Mouse (Mus musculus) midbrain, embryonic 13.5 days (tissue): ENCODE measurements around the gene Ccdc150. TPM values are rescaled to one million over a fixed set of nuclear protein-coding genes. Genes with fewer than 3 reads are reported as not detected.
A peak's percentile ranks its signal among the peaks of the same experiment; 100 is the strongest.

Experiments used
- ATAC-seq: fragments of 200-750 bp; cut with Nextera tagmentation; 2 replicates; pipeline ENCODE4 v1.8.0; 2017; ENCODE audit warnings: mild to moderate bottlenecking, moderate TSS enrichment, moderate library complexity
- H3K27ac ChIP-seq: fragments of 300-500 bp; sonication (generic); 2 replicates; pipeline ENCODE4 v1.5.1; 2015; ENCODE audit warnings: inconsistent platforms, mild to moderate bottlenecking, moderate library complexity
- H3K27me3 ChIP-seq: fragments of 300-500 bp; sonication (generic); 2 replicates; pipeline ENCODE4 v1.6.1; 2015; ENCODE audit warnings: mild to moderate bottlenecking, inconsistent platforms
- H3K36me3 ChIP-seq: fragments of 300-500 bp; sonication (generic); 2 replicates; pipeline ENCODE4 v1.6.1; 2015; ENCODE audit warnings: mild to moderate bottlenecking, inconsistent platforms
- H3K4me1 ChIP-seq: fragments of 300-500 bp; sonication (generic); replicated peaks from 2 replicates; pipeline ENCODE4 v1.6.1; 2015; ENCODE audit warnings: inconsistent platforms
- H3K4me2 ChIP-seq: fragments of 300-500 bp; sonication (generic); replicated peaks from 2 replicates; pipeline ENCODE4 v1.6.1; 2015; ENCODE audit warnings: moderate library complexity, mild to moderate bottlenecking, inconsistent platforms
- H3K4me3 ChIP-seq: fragments of 300-500 bp; sonication (generic); replicated peaks from 2 replicates; pipeline ENCODE4 v1.5.1; 2015; ENCODE audit warnings: mild to moderate bottlenecking, inconsistent platforms
- H3K9ac ChIP-seq: fragments of 300-500 bp; sonication (generic); replicated peaks from 2 replicates; pipeline ENCODE4 v1.6.1; 2015; ENCODE audit warnings: mild to moderate bottlenecking, inconsistent platforms
- H3K9me3 ChIP-seq: fragments of 300-500 bp; sonication (generic); 2 replicates; pipeline ENCODE4 v1.6.1; 2016; ENCODE audit warnings: mild to moderate bottlenecking, inconsistent platforms
- WGBS: fragments of 180-500 bp; shearing (Covaris S2); methylation state at CpG from one replicate; pipeline ENCODE4 v1.1.7; 2015; 5-methylcytosine and 5-hydroxymethylcytosine counted together
- polyA plus RNA-seq: library from polyadenylated mRNA; unstranded; fragments of >200 nt; fragmentation: Nextera tagmentation; extraction: Ambion mirVana; gene quantifications from 2 replicates; pipeline ENCODE4 v1.2.1, GENCODE M21; 2015

The Ccdc150 gene
- polyA plus RNA-seq, 1 experiment from 2014 or later, result 0.43 TPM

- H3K4me2 ChIP-seq, result no peak overlapping the region
- no peak overlapping the region for H3K4me3 ChIP-seq
- no peaks in the 10 kb centered on the region for H3K36me3 ChIP-seq
- H3K4me1 ChIP-seq, result no peaks in the 10 kb centered on the region
- H3K9me3 ChIP-seq, result no peaks in the 10 kb centered on the region
- ATAC-seq, result no peak
- WGBS, result 82% methylated on average over 6 of the region's 6 CpGs
- no peak overlapping the region for H3K27ac ChIP-seq
- no peaks in the 10 kb centered on the region for H3K27me3 ChIP-seq
- H3K9ac ChIP-seq, result no peak overlapping the region
These were observed 106.1 kb downstream of the Ccdc150 start for GRCm38 (mm10) chr1:54356566-54356965.

- Histone ChIP-seq H3K4me1 (no peaks in the 10 kb centered on the region), H3K36me3 (0 out of 2 replicates have a peak, but pooled peaks cover 5% of the 10 kb centered on the region), H3K27ac (no peak overlapping the region), H3K9ac (no peak overlapping the region), H3K9me3 (no peaks in the 10 kb centered on the region), H3K27me3 (no peaks in the 10 kb centered on the region), H3K4me2 (no peak overlapping the region), H3K4me3 (no peak overlapping the region)
- ATAC-seq, result no peak
These were observed 127.1 kb downstream of the Ccdc150 start for GRCm38 (mm10) chr1:54377506-54378051.

- no peak overlapping the region for H3K27ac ChIP-seq
- no peak overlapping the region for H3K4me3 ChIP-seq
- no peak overlapping the region for H3K4me2 ChIP-seq
- no peaks in the 10 kb centered on the region for H3K4me1 ChIP-seq
- peak; percentile 80 for ATAC-seq
- no peaks in the 10 kb centered on the region for H3K9me3 ChIP-seq
- H3K27me3 ChIP-seq, result no peaks in the 10 kb centered on the region
- H3K36me3 ChIP-seq, result 0 out of 2 replicates have a peak, but pooled peaks cover 7% of the 10 kb centered on the region
- 88% methylated on average over 9 of the region's 9 CpGs for WGBS
- H3K9ac ChIP-seq, result no peak overlapping the region
These were observed 130.8 kb downstream of the Ccdc150 start for GRCm38 (mm10) chr1:54380978-54381914.

- H3K4me3 ChIP-seq, result no peak overlapping the region
- no peaks in the 10 kb centered on the region for H3K9me3 ChIP-seq
- 12% methylated on average over 1 of the region's 1 CpGs for WGBS
- no peak overlapping the region for H3K9ac ChIP-seq
- no peaks in the 10 kb centered on the region for H3K4me1 ChIP-seq
- H3K27me3 ChIP-seq, result no peaks in the 10 kb centered on the region
- H3K36me3 ChIP-seq, result 0 out of 2 replicates have a peak, but pooled peaks cover 7% of the 10 kb centered on the region
- H3K4me2 ChIP-seq, result no peak overlapping the region
- no peak for ATAC-seq
- H3K27ac ChIP-seq, result no peak overlapping the region
These were observed 133.7 kb downstream of the Ccdc150 start for GRCm38 (mm10) chr1:54384221-54384620.

GRCm38 (mm10) chr1:54402736-54403135 is 152.3 kb downstream of the Ccdc150 start:
- H3K9me3 ChIP-seq, result no peaks in the 10 kb centered on the region
- no peaks in the 10 kb centered on the region for H3K27me3 ChIP-seq
- ATAC-seq, result no peak
- H3K4me2 ChIP-seq, result no peak overlapping the region
- H3K4me3 ChIP-seq, result no peak overlapping the region
- no peak overlapping the region for H3K27ac ChIP-seq
- no peaks in the 10 kb centered on the region for H3K4me1 ChIP-seq
- no peak overlapping the region for H3K9ac ChIP-seq
- H3K36me3 ChIP-seq, result peaks cover 59% of the 10 kb centered on the region

Other genes starting within 250 kb of the Ccdc150 start
- 5.3 and 5.7 TPM in 2 replicates for gene Hecw2, start 55.5 kb upstream of the Ccdc150 start, polyA plus RNA-seq
- gene Gtf3c3, start 188.3 kb downstream of the Ccdc150 start, polyA plus RNA-seq, result 24.8 and 26.9 TPM in 2 replicates